Mouse (Mus musculus) forebrain, embryonic 10.5 days (tissue): ENCODE results near the gene Tsc1. TPM values are rescaled to one million over a fixed set of nuclear protein-coding genes. Genes with fewer than 3 reads are reported as not detected.

ENCODE experiments used
- DNase-seq: peaks from one replicate; pipeline ENCODE4 v3.0.0-alpha.2; 2017; ENCODE audit warnings: low spot score; ENCODE audit errors: extremely low spot score
- H3K27ac ChIP-seq: fragments of 300-500 bp; sonication (generic); 2 replicates; pipeline ENCODE4 v1.5.1; 2016; ENCODE audit warnings: mild to moderate bottlenecking
- H3K27me3 ChIP-seq: fragments of 300-500 bp; sonication (generic); 2 replicates; pipeline ENCODE4 v1.6.1; 2016; ENCODE audit warnings: mild to moderate bottlenecking; ENCODE audit not compliant: poor library complexity, severe bottlenecking
- H3K36me3 ChIP-seq: fragments of 300-500 bp; sonication (generic); replicated peaks from 2 replicates; pipeline ENCODE4 v1.6.1; 2016; ENCODE audit warnings: mild to moderate bottlenecking, moderate library complexity
- H3K4me1 ChIP-seq: fragments of 300-500 bp; sonication (generic); 2 replicates; pipeline ENCODE4 v1.6.1; 2016
- H3K4me3 ChIP-seq: fragments of 300-500 bp; sonication (generic); 2 replicates; pipeline ENCODE4 v1.5.1; 2016; ENCODE audit warnings: mild to moderate bottlenecking, moderate library complexity
- H3K9me3 ChIP-seq: fragments of 300-500 bp; sonication (generic); 2 replicates; pipeline ENCODE4 v1.6.1; 2016; ENCODE audit warnings: mild to moderate bottlenecking, moderate library complexity
- WGBS: fragments of 180-500 bp; shearing (Covaris S2); methylation state at CpG from one replicate; pipeline ENCODE4 v1.1.7; 2016; 5-methylcytosine and 5-hydroxymethylcytosine counted together
- polyA plus RNA-seq: library from polyadenylated mRNA; unstranded; fragments of >200 nt; fragmentation: Nextera tagmentation; extraction: Ambion mirVana; gene quantifications from 2 replicates; pipeline ENCODE4 v1.2.1, GENCODE M21; 2016

Tsc1 gene
- polyA plus RNA-seq, result 22.9 and 26.5 TPM in 2 replicates

DNA sequence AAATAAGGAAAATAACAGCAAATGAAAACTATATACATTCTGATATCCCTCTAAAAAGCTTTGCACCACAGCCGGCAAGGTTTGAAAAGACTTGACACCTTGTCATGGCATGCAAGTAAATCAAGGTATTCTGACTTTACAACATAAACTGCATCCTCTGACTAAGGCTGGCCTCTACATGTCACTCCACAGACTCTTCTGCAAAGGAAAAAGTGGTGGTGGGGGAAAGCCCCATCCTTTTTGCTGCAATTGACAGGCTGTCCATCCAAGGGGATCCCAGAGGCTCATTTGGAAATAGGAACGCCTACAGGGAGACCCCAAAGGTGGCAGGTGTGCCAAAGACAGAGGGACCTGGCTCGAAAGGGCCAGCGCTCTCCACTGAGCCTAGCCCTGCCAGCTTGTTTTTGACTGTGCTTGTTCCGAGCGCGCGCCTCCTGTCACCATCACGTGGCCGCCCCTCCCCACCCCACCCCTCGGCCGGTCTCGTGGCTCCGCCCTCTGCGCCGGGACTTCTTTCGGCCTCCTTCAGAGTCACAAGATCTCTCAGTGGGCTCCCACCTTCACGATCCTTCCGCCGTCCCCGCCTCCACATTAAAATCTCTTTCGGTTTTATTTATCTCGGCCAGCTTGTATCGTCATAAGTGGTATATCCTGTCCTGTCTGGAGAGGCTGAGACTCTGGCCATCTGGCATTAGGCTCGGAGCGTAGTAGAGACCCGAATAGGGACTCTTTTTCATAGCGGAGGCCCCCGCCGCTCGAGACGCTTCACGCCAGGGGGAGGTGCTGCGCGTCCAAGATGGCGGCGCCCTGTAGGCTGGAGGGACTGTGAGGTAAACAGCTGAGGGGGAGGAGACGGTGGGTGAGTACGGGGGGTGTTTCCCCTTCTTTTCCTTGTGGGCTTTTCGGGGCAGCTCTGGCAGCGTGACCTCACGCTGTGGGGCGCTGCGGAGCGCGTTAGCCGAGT lies at the start of gene Tsc1:
Gene Tsc1, plus strand, starts transcription at position 768 of the 964 bp plus-strand sequence.
- 2% methylated on average over 47 of the region's 47 CpGs for WGBS
- H3K27me3 ChIP-seq, result 0 out of 2 replicates have a peak, but pooled peaks cover 13% of the 10 kb centered on the region
- peak within 1 kb of the TSS; percentile 98 for H3K27ac ChIP-seq
- peak; percentile 98 for DNase-seq
- peaks cover 49% of the 10 kb centered on the region for H3K4me1 ChIP-seq
- H3K36me3 ChIP-seq, result no peaks in the 10 kb centered on the region
- H3K9me3 ChIP-seq, result no peaks in the 10 kb centered on the region
- H3K4me3 ChIP-seq, result peak within 1 kb of the TSS; percentile 100

DNA sequence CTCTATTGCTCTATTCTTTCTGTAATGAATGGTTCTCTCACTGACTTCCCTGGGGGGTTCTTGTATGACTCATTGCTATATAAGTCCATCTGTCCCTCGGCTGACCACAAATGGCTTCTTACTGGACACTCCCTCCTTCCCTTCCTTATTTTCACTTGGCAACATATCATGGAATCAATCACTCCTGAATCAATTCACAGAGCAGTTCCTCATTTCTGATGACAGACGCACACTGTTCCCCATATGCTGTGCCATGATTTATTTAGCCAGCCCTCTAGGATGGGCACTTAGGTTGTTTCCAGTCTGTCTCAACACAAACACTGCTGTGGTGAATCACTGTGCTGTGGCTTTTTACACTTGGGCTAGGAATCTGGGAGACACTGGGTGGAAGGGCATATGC lies 49.5 kb upstream of the Tsc1 start:
- Histone ChIP-seq H3K9me3 (no peaks in the 10 kb centered on the region), H3K36me3 (no peaks in the 10 kb centered on the region), H3K4me1 (no peaks in the 10 kb centered on the region), H3K4me3 (no peak overlapping the region), H3K27me3 (peaks cover 16% of the 10 kb centered on the region; the same call in 1 of the 2 replicates), H3K27ac (no peak overlapping the region)
- DNase-seq, result no peak
- 90% methylated on average over 2 of the region's 2 CpGs for WGBS

DNA sequence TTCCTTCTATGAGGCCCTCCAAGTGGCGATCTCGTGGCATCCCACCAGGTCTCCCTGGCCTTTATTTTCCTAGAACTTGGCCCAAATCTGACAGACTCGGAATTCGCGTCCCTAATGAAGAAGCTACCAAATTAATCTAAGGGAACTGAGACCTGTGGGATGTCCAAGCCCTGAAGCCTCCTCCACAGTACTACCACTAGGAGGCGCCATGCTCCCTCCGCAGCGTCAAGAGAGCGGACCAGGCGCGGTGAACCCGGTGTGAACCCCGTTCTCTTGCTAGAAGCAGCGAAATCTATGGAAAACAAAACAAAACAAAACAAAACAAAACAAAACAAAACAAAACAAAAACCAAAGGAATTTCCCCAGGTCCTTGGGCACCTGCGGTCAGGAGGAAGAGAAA lies 48.2 kb upstream of the Tsc1 start:
- peaks cover 3% of the 10 kb centered on the region; the same call in 1 of the 2 replicates for H3K9me3 ChIP-seq
- H3K4me1 ChIP-seq, result peaks cover under 1% of the 10 kb centered on the region; the same call in 1 of the 2 replicates
- H3K27me3 ChIP-seq, result peaks cover 16% of the 10 kb centered on the region; the same call in 1 of the 2 replicates
- no peak overlapping the region for H3K4me3 ChIP-seq
- H3K36me3 ChIP-seq, result no peaks in the 10 kb centered on the region
- peak; percentile 64 for DNase-seq
- 10% methylated on average over 15 of the region's 15 CpGs for WGBS
- H3K27ac ChIP-seq, result no peak overlapping the region

DNA sequence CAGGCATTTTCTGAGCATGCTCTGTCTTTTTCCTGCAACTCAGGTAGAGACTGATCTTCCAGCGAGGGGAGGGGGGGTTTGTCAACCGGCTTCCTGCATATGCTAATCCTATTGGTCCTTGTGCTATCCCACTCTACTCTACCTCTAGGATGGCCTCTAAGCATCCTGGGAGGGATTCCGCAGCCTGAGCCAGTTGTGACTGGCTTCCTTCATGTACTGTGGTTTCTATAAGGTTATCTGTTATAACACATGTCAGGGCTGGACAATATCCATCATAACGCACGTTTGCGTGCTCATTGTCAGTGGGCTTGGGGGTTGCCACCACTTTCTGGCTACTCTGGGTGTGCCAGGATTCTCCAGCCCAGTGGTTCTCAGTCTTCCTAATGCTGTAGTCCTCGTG lies 45.0 kb upstream of the Tsc1 start:
- Histone ChIP-seq H3K9me3 (peaks cover 3% of the 10 kb centered on the region; the same call in 1 of the 2 replicates), H3K36me3 (no peaks in the 10 kb centered on the region), H3K27me3 (peaks cover 16% of the 10 kb centered on the region; the same call in 1 of the 2 replicates), H3K27ac (no peak overlapping the region), H3K4me3 (no peak overlapping the region), H3K4me1 (peaks cover 18% of the 10 kb centered on the region)
- DNase-seq, result no peak
- 89% methylated on average over 7 of the region's 7 CpGs for WGBS

- 88% methylated on average over 7 of the region's 7 CpGs for WGBS
- Histone ChIP-seq H3K27ac (no peak overlapping the region), H3K4me3 (no peak overlapping the region), H3K9me3 (peaks cover 3% of the 10 kb centered on the region; the same call in 1 of the 2 replicates), H3K4me1 (peaks cover 25% of the 10 kb centered on the region), H3K27me3 (peaks cover 16% of the 10 kb centered on the region; the same call in 1 of the 2 replicates), H3K36me3 (no peaks in the 10 kb centered on the region)
- no peak for DNase-seq
Observed at GRCm38 (mm10) chr2:28596998-28597397, 44.0 kb upstream of the Tsc1 start.

- H3K36me3 ChIP-seq, result no peaks in the 10 kb centered on the region
- peaks cover 16% of the 10 kb centered on the region; the same call in 1 of the 2 replicates for H3K27me3 ChIP-seq
- H3K4me3 ChIP-seq, result no peak overlapping the region
- 0 out of 2 replicates have a peak overlapping the region, but pooled peaks have one; percentile 35 for H3K27ac ChIP-seq
- 73% methylated on average over 7 of the region's 7 CpGs for WGBS
- DNase-seq, result no peak
- H3K9me3 ChIP-seq, result peaks cover 3% of the 10 kb centered on the region; the same call in 1 of the 2 replicates
- H3K4me1 ChIP-seq, result peaks cover 29% of the 10 kb centered on the region
Observed at GRCm38 (mm10) chr2:28597733-28598547, 43.1 kb upstream of the Tsc1 start.

DNA sequence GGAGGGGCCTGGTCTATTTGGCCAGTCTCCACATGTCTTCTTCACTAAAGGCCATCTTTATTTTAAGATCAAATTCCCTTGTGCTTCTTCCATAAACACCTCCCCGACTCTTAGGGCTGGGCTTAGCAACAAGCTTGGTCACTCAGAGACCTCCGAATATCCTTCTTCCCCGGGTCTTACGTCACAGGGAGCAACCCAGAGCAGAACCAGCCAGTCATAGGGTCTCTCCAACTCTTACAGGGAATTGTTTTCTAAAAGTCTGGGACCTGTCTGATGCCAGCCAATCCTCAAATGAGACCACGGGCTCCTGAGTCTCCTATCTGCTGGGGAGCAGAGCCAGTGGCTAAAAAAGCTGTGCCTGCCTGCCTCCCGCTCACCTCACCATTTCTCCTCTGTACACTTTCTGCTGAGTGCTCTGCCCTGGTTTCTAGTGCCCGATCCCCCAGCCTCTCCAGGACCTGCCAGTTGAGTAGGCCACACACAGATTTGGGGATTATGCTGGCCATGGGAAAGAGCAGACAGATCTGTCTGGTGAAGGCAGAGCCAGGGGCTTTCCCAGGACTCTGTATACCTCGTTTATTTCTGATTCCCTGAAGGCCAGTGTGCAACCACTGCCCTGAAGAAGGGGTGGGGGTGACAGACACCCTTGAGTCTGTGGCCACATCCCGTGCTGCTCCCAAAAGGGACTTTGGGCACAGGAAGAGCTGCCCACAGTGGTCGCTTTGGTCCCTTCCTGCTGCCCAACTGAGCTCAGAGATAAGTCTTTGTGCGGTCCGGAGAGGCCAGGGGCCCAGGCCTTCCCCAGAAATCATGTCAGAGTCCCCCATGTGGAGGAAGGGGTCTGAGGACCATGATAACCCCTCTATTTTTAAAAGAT lies 42.1 kb upstream of the Tsc1 start:
- 0 out of 2 replicates have a peak, but pooled peaks cover 6% of the 10 kb centered on the region for H3K27me3 ChIP-seq
- 69% methylated on average over 12 of the region's 12 CpGs for whole genome bisulfite sequencing
- H3K4me1 ChIP-seq, result peaks cover 29% of the 10 kb centered on the region
- H3K4me3 ChIP-seq, result no peak overlapping the region
- no peak for DNase-seq
- peaks cover 3% of the 10 kb centered on the region; the same call in 1 of the 2 replicates for H3K9me3 ChIP-seq
- H3K36me3 ChIP-seq, result no peaks in the 10 kb centered on the region
- H3K27ac ChIP-seq, result peak overlapping the region; percentile 9; the same call in 1 of the 2 replicates

DNA sequence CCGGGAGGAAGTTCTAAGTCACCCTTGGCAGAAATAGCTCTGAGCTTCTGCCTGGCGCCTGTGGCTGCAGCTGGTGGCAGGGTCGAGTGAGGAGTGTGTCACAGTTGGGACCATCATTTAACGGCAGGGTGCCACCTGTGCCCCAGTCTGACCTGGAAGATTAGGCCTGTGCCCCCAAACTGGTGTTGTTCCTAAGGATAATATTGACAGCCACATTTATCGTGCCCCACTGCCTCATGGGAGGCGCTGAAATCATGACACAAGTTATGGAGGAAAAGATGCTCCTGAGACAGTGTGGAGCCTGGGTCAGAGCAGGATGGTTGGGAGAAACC lies 41.5 kb upstream of the Tsc1 start:
- no peaks in the 10 kb centered on the region for H3K36me3 ChIP-seq
- peaks cover 3% of the 10 kb centered on the region; the same call in 1 of the 2 replicates for H3K9me3 ChIP-seq
- no peak for DNase-seq
- 82% methylated on average over 6 of the region's 6 CpGs for WGBS
- H3K27ac ChIP-seq, result peak overlapping the region; percentile 9; the same call in 1 of the 2 replicates
- 0 out of 2 replicates have a peak, but pooled peaks cover under 1% of the 10 kb centered on the region for H3K27me3 ChIP-seq
- peaks cover 29% of the 10 kb centered on the region for H3K4me1 ChIP-seq
- no peak overlapping the region for H3K4me3 ChIP-seq

DNA sequence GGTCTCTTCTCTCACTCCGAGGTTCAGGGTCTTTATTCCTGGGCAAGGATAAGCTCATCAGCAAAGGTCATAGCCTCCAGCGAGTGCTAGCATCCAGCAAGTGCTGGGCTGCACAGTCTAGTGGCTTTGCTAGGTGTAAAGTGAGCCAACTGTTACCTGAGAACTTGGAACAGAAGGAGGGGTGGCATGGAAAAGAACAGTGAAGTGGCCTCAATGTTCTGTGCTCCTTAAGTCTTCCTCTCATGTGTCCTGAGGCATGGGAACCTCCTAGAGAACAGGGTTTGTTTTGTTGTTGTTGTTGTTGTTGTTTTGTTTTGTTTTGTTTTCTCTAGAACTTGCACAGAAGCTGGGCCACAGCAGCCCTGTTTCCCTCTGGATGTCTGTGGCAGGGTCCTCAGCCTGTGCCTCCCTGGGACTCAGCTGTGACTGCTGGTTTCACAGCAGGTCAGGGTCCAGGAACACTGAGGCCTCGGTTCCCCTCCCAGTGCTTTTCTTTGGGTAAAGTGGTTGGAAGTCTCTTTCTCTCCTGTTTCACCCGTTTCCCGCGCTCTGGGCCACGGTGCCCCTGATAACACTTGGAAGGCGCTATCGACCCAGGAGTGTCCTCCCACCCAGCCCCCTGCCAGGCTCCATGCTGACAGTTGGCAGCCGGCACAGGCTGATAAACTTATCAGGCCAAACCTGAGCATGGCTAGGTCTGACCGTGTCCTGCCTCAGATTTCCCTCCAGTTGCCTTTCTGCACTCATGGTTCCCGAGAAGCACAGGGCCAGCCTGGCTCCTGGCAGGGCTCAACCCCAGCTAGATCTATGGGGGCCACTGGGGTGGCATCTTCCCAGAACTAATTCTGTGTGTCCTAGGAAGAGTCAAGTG lies 39.1 kb upstream of the Tsc1 start:
- WGBS, result 64% methylated on average over 12 of the region's 12 CpGs
- no peak for DNase-seq
- H3K27ac ChIP-seq, result peak overlapping the region; percentile 40; the same call in 1 of the 2 replicates

GRCm38 (mm10) chr2:28603542-28603941 lies 37.5 kb upstream of the Tsc1 start:
- 91% methylated on average over 5 of the region's 5 CpGs for WGBS
- Histone ChIP-seq H3K4me3 (no peak overlapping the region), H3K4me1 (peaks cover 32% of the 10 kb centered on the region), H3K36me3 (no peaks in the 10 kb centered on the region), H3K9me3 (no peaks in the 10 kb centered on the region), H3K27me3 (no peaks in the 10 kb centered on the region), H3K27ac (no peak overlapping the region)
- DNase-seq, result no peak

More for the DNA sequence above, 39.1 kb upstream of the Tsc1 start:
- Histone ChIP-seq H3K27me3 (no peaks in the 10 kb centered on the region), H3K4me1 (peaks cover 31% of the 10 kb centered on the region), H3K4me3 (no peak overlapping the region), H3K36me3 (no peaks in the 10 kb centered on the region), H3K9me3 (peaks cover 1% of the 10 kb centered on the region; the same call in 1 of the 2 replicates)
